Mouse (Mus musculus) limb, embryonic 14.5 days (tissue): ENCODE results near the gene Poglut1. TPM values are rescaled to one million over a fixed set of nuclear protein-coding genes. Genes with fewer than 3 reads are reported as not detected.

ENCODE experiments used
- ATAC-seq: fragments of 200-750 bp; cut with Nextera tagmentation; 2 replicates; pipeline ENCODE4 v1.8.0; 2017; ENCODE audit warnings: low read depth, moderate number of reproducible peaks, moderate TSS enrichment; ENCODE audit not compliant: low FRiP score
- DNase-seq: peaks from one replicate; pipeline ENCODE4 v3.0.0-alpha.2; 2015; ENCODE audit warnings: low spot score
- H3K27ac ChIP-seq: fragments of 300-500 bp; sonication (generic); replicated peaks from 2 replicates; pipeline ENCODE4 v1.5.1; 2014; ENCODE audit warnings: low read depth, mild to moderate bottlenecking, low read length, moderate library complexity, mixed read lengths
- H3K27me3 ChIP-seq: fragments of 300-500 bp; sonication (generic); 2 replicates; pipeline ENCODE4 v1.6.1; 2014; ENCODE audit warnings: low read length, mixed read lengths; ENCODE audit not compliant: control insufficient read depth, insufficient read depth
- H3K36me3 ChIP-seq: fragments of 300-500 bp; sonication (generic); 2 replicates; pipeline ENCODE4 v1.6.1; 2014; ENCODE audit warnings: mild to moderate bottlenecking, low read length, moderate library complexity, mixed read lengths; ENCODE audit not compliant: control insufficient read depth, insufficient read depth
- H3K4me1 ChIP-seq: fragments of 300-500 bp; sonication (generic); 2 replicates; pipeline ENCODE4 v1.6.1; 2014; ENCODE audit warnings: antibody characterized with exemption, low read length, mixed read lengths; ENCODE audit not compliant: control insufficient read depth, insufficient read depth
- H3K4me2 ChIP-seq: fragments of 300-500 bp; sonication (generic); replicated peaks from 2 replicates; pipeline ENCODE4 v1.6.1; 2014; ENCODE audit warnings: low read depth, mild to moderate bottlenecking, low read length, moderate library complexity; ENCODE audit not compliant: severe bottlenecking
- H3K4me3 ChIP-seq: fragments of 300-500 bp; sonication (generic); replicated peaks from 2 replicates; pipeline ENCODE4 v1.5.1; 2014; ENCODE audit warnings: low read length
- H3K9ac ChIP-seq: fragments of 300-500 bp; sonication (generic); 2 replicates; pipeline ENCODE4 v1.6.1; 2014; ENCODE audit warnings: mild to moderate bottlenecking, low read depth, low read length, moderate library complexity; ENCODE audit not compliant: severe bottlenecking
- H3K9me3 ChIP-seq: fragments of 300-500 bp; sonication (generic); 2 replicates; pipeline ENCODE4 v1.6.1; 2016; ENCODE audit warnings: low read length; ENCODE audit not compliant: control insufficient read depth
- POLR2A ChIP-seq: fragments of 200-500 bp; IDR thresholded peaks from 2 replicates; pipeline ENCODE4 v1.8.0; 2012; ENCODE audit warnings: inconsistent platforms, mild to moderate bottlenecking, moderate library complexity, borderline replicate concordance; ENCODE audit not compliant: insufficient read depth, insufficient read length; ENCODE audit errors: extremely low read depth
- WGBS: fragments of 180-500 bp; shearing (Covaris S2); extraction: QIAGEN DNeasy Blood & Tissue Kit; methylation state at CpG from one replicate; pipeline ENCODE4 v1.1.7; 2014; 5-methylcytosine and 5-hydroxymethylcytosine counted together
- polyA plus RNA-seq, 2 experiments: library from polyadenylated mRNA; depleted of rRNA in 1 of 2; stranded (reverse) in 1 of 2; unstranded in 1 of 2; fragments of >200 nt; fragmentation: Nextera tagmentation in 1 of 2; extraction: Ambion mirVana in 1 of 2; gene quantifications; 2 replicates each; pipeline versions ENCODE4 v1.2.1 to v1.2.3; 2012 to 2014

Gene Poglut1
- polyA plus RNA-seq, 2 experiments: 59.0 to 59.3 TPM

- H3K4me2 ChIP-seq: no peak overlapping the region
- DNase-seq: no peak
- no peaks in the 10 kb centered on the region for H3K4me1 ChIP-seq
- H3K4me3 ChIP-seq: no peak overlapping the region
- 86% methylated on average over 5 of the region's 5 CpGs for WGBS
- H3K27ac ChIP-seq: no peak overlapping the region
- H3K9ac ChIP-seq: no peak overlapping the region
- H3K27me3 ChIP-seq: no peaks in the 10 kb centered on the region
- no peak for TF ChIP-seq POLR2A
- no peaks in the 10 kb centered on the region for H3K9me3 ChIP-seq
- ATAC-seq: no peak
- H3K36me3 ChIP-seq: peaks cover 97% of the 10 kb centered on the region
These were observed 35.1 kb upstream of the Poglut1 start for GRCm38 (mm10) chr16:38585186-38585585.

- 93% methylated on average over 7 of the region's 7 CpGs for WGBS
- H3K27me3 ChIP-seq: no peaks in the 10 kb centered on the region
- no peaks in the 10 kb centered on the region for H3K9me3 ChIP-seq
- TF ChIP-seq POLR2A: no peak
- no peak overlapping the region for H3K4me2 ChIP-seq
- ATAC-seq: no peak
- H3K4me3 ChIP-seq: no peak overlapping the region
- no peak for DNase-seq
- H3K27ac ChIP-seq: no peak overlapping the region
- peaks cover 96% of the 10 kb centered on the region for H3K36me3 ChIP-seq
- H3K4me1 ChIP-seq: no peaks in the 10 kb centered on the region
- H3K9ac ChIP-seq: no peak overlapping the region
These were observed 34.7 kb upstream of the Poglut1 start for GRCm38 (mm10) chr16:38584761-38585160.

GRCm38 (mm10) chr16:38571481-38571880, 21.4 kb upstream of the Poglut1 start:
- no peaks in the 10 kb centered on the region for H3K4me1 ChIP-seq

GRCm38 (mm10) chr16:38568192-38568591, 18.1 kb upstream of the Poglut1 start:
- peaks cover 6% of the 10 kb centered on the region; the same call in 1 of the 2 replicates for H3K4me1 ChIP-seq
- H3K27ac ChIP-seq: no peak overlapping the region
- H3K4me3 ChIP-seq: no peak overlapping the region
- no peak overlapping the region for H3K9ac ChIP-seq
- H3K9me3 ChIP-seq: no peaks in the 10 kb centered on the region
- no peaks in the 10 kb centered on the region for H3K27me3 ChIP-seq
- H3K4me2 ChIP-seq: no peak overlapping the region
- no peak for DNase-seq
- ATAC-seq: no peak
- no peak for TF ChIP-seq POLR2A
- peaks cover 70% of the 10 kb centered on the region for H3K36me3 ChIP-seq
- 98% methylated on average over 5 of the region's 5 CpGs for WGBS

More at GRCm38 (mm10) chr16:38571481-38571880, 21.4 kb upstream of the Poglut1 start:
- H3K9ac ChIP-seq: no peak overlapping the region
- no peak overlapping the region for H3K27ac ChIP-seq
- DNase-seq (no peak), ATAC-seq (no peak)
- peaks cover 75% of the 10 kb centered on the region for H3K36me3 ChIP-seq
- H3K9me3 ChIP-seq: no peaks in the 10 kb centered on the region
- no peak for TF ChIP-seq POLR2A
- 98% methylated on average over 3 of the region's 3 CpGs for WGBS
- H3K27me3 ChIP-seq: no peaks in the 10 kb centered on the region
- no peak overlapping the region for H3K4me2 ChIP-seq
- H3K4me3 ChIP-seq: no peak overlapping the region

- Histone ChIP-seq H3K9ac (peak overlapping the region; percentile 94), H3K4me1 (peaks cover 6% of the 10 kb centered on the region; the same call in 1 of the 2 replicates), H3K4me3 (peak overlapping the region; percentile 77), H3K9me3 (no peaks in the 10 kb centered on the region), H3K27ac (no peak overlapping the region), H3K27me3 (no peaks in the 10 kb centered on the region), H3K36me3 (peaks cover 33% of the 10 kb centered on the region), H3K4me2 (peak overlapping the region; percentile 55)
- no peak for TF ChIP-seq POLR2A
- 32% methylated on average over 10 of the region's 10 CpGs for WGBS
- DNase-seq (no peak), ATAC-seq (no peak)
These were observed 13.5 kb upstream of the Poglut1 start for GRCm38 (mm10) chr16:38563516-38563915.

- peak; percentile 74 for ATAC-seq
- peak overlapping the region; percentile 90 for H3K27ac ChIP-seq
- H3K4me3 ChIP-seq: peak overlapping the region; percentile 77
- DNase-seq: no peak
- TF ChIP-seq POLR2A: no peak
- peak overlapping the region; percentile 55 for H3K4me2 ChIP-seq
- peak overlapping the region; percentile 94 for H3K9ac ChIP-seq
- peaks cover 27% of the 10 kb centered on the region for H3K36me3 ChIP-seq
- 0% methylated on average over 25 of the region's 25 CpGs for WGBS
- peaks cover 6% of the 10 kb centered on the region; the same call in 1 of the 2 replicates for H3K4me1 ChIP-seq
- H3K9me3 ChIP-seq: no peaks in the 10 kb centered on the region
- no peaks in the 10 kb centered on the region for H3K27me3 ChIP-seq
These were observed 12.9 kb upstream of the Poglut1 start for GRCm38 (mm10) chr16:38562968-38563327.
